In the genomic region with DNA sequence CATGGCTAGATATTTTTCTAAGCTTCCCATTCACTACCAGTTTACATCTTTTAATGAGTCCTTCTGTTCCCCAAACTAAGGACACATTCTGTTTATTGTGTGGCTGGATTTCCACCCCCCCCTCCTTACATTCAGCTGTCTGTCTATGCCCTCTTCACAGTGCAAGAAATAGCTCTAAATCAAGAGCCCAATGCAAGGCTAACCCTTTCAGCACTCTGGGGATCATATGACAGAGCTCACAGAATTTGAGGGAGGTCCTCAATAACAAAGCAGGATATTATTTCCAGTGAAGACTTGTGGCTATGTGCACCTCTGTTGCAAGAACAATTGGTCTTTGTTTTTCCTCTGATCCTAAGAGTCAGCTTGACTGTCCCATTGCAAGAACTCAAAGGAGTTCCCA, we compare ENCODE assay signal across 18 mouse cellular contexts.
A peak's percentile ranks its signal among the peaks of the same experiment; 100 is the strongest.
DNase-seq lines count a peak whose midpoint lies in the region; ATAC-seq and TF ChIP-seq lines count a peak whose summit lies in the region.
"Had no signal": no experiment of that assay in that cellular context is flagged by ENCODE, and none has a peak within 500 bp of the region (broad histone marks: within the 10 kb centered on the region; RNA-seq: fewer than 3 reads in every experiment).

No protein-coding gene starts in this region.

- H3K9ac ChIP-seq in kidney, embryonic 15.5 days, result no peak overlapping the region
- no peak overlapping the region for H3K9ac ChIP-seq in stomach, embryonic 14.5 days (replicated peaks; ENCODE audit: low read depth, low read length)
- no peak overlapping the region for H3K9ac ChIP-seq in stomach, postnatal 0 days (ENCODE audit: low read length)
- H3K9ac ChIP-seq in embryonic facial prominence, embryonic 12.5 days, result no peak overlapping the region
- H3K9ac ChIP-seq: neural tube, embryonic 12.5 days had no signal

- H3K9me3 ChIP-seq in kidney, embryonic 15.5 days (replicated peaks), result no peaks in the 10 kb centered on the region
- H3K9me3 ChIP-seq in stomach, embryonic 14.5 days (ENCODE audit: control insufficient read depth, low read depth, low read length), result no peaks in the 10 kb centered on the region
- H3K9me3 ChIP-seq in stomach, postnatal 0 days (ENCODE audit: control insufficient read depth, low read length), result no peaks in the 10 kb centered on the region
- H3K9me3 ChIP-seq in embryonic facial prominence, embryonic 12.5 days, result no peaks in the 10 kb centered on the region
- H3K9me3 ChIP-seq: neural tube, embryonic 12.5 days had no signal

- H3K4me1 ChIP-seq in kidney, embryonic 15.5 days, result no peaks in the 10 kb centered on the region
- H3K4me1 ChIP-seq in stomach, embryonic 14.5 days (ENCODE audit: control insufficient read depth, insufficient read depth, low read length), result no peaks in the 10 kb centered on the region
- no peaks in the 10 kb centered on the region for H3K4me1 ChIP-seq in stomach, postnatal 0 days (replicated peaks; ENCODE audit: control insufficient read depth, insufficient read depth)
- H3K4me1 ChIP-seq in embryonic facial prominence, embryonic 12.5 days, result no peaks in the 10 kb centered on the region
- H3K4me1 ChIP-seq: neural tube, embryonic 12.5 days had no signal

- H3K27me3 ChIP-seq in kidney, embryonic 15.5 days, result no peaks in the 10 kb centered on the region
- no peaks in the 10 kb centered on the region for H3K27me3 ChIP-seq in stomach, embryonic 14.5 days (ENCODE audit: control insufficient read depth, insufficient read depth, low read length)
- no peaks in the 10 kb centered on the region for H3K27me3 ChIP-seq in stomach, postnatal 0 days (ENCODE audit: control insufficient read depth, insufficient read depth, low read length)
- H3K27me3 ChIP-seq in embryonic facial prominence, embryonic 12.5 days, result no peaks in the 10 kb centered on the region
- H3K27me3 ChIP-seq: neural tube, embryonic 12.5 days had no signal

- peak; percentile 75; the same call in 1 of the 2 replicates for ATAC-seq in kidney, embryonic 15.5 days (replicated peaks; ENCODE audit: low FRiP score)
- ATAC-seq in stomach, embryonic 14.5 days (ENCODE audit: insufficient number of reproducible peaks, insufficient read depth, low FRiP score, low read depth), result 0 out of 2 replicates have a peak, but pooled peaks have one; percentile 63
- ATAC-seq in stomach, postnatal 0 days (ENCODE audit: low FRiP score, low TSS enrichment), result no peak
- ATAC-seq in embryonic facial prominence, embryonic 12.5 days (ENCODE audit: insufficient number of reproducible peaks, insufficient read depth, low FRiP score, low TSS enrichment), result peak; percentile 67

- no peak overlapping the region for H3K27ac ChIP-seq in kidney, embryonic 15.5 days
- H3K27ac ChIP-seq in stomach, embryonic 14.5 days (ENCODE audit: low read length), result no peak overlapping the region
- no peak overlapping the region for H3K27ac ChIP-seq in stomach, postnatal 0 days (replicated peaks)
- no peak overlapping the region for H3K27ac ChIP-seq in embryonic facial prominence, embryonic 12.5 days
- H3K27ac ChIP-seq: heart, adult 2 months; neural tube, embryonic 12.5 days had no signal

- H3K4me2 ChIP-seq in kidney, embryonic 15.5 days, result no peak overlapping the region
- no peak overlapping the region for H3K4me2 ChIP-seq in stomach, embryonic 14.5 days (replicated peaks; ENCODE audit: low read depth, low read length)
- H3K4me2 ChIP-seq in stomach, postnatal 0 days (replicated peaks; ENCODE audit: low read depth), result no peak overlapping the region
- no peak overlapping the region for H3K4me2 ChIP-seq in embryonic facial prominence, embryonic 12.5 days (replicated peaks)
- H3K4me2 ChIP-seq: liver, embryonic 11.5 days; neural tube, embryonic 12.5 days had no signal

- H3K4me3 ChIP-seq in kidney, embryonic 15.5 days (replicated peaks), result no peak overlapping the region
- H3K4me3 ChIP-seq in stomach, embryonic 14.5 days (ENCODE audit: low read depth, low read length), result no peak overlapping the region
- H3K4me3 ChIP-seq in stomach, postnatal 0 days (ENCODE audit: low read depth, low read length), result no peak overlapping the region
- H3K4me3 ChIP-seq in embryonic facial prominence, embryonic 12.5 days, result no peak overlapping the region
- H3K4me3 ChIP-seq: erythroblast, embryonic 14.5 days; heart, adult 2 months; neural tube, embryonic 12.5 days had no signal

- no peak for TF ChIP-seq CTCF in stomach, postnatal 0 days (IDR thresholded peaks at IDR 0.05; ENCODE audit: low read depth)

- no peak for DNase-seq in kidney, adult 18-20 months
- DNase-seq in stomach, postnatal 0 days (ENCODE audit: low spot score), result no peak
- DNase-seq in spleen, postnatal 4 days (ENCODE audit: low spot score in 2 of 2), result no peak
- no peak for DNase-seq in ovary, postnatal 10 days (ENCODE audit: low spot score)
- no peak for DNase-seq in adrenal gland, adult (ENCODE audit: inconsistent age in 2 of 2, low spot score in 1 of 2)
- DNase-seq: adrenal gland, postnatal 36 days; cerebellum, adult 18-20 months; heart, adult 2 months; heart, postnatal 36 days; kidney, postnatal 10 days; lung, postnatal 4 days; right cerebral cortex, postnatal 14 days had no signal

- no peak for TF ChIP-seq EP300 in stomach, postnatal 0 days (optimal IDR thresholded peaks at IDR 0.05)

- H3K36me3 ChIP-seq in kidney, embryonic 15.5 days, result no peaks in the 10 kb centered on the region
- no peaks in the 10 kb centered on the region for H3K36me3 ChIP-seq in stomach, embryonic 14.5 days (ENCODE audit: control insufficient read depth, insufficient read depth, low read length)
- no peaks in the 10 kb centered on the region for H3K36me3 ChIP-seq in stomach, postnatal 0 days (ENCODE audit: control insufficient read depth, insufficient read depth, low read length)
- H3K36me3 ChIP-seq in embryonic facial prominence, embryonic 12.5 days, result no peaks in the 10 kb centered on the region
- H3K36me3 ChIP-seq: neural tube, embryonic 12.5 days had no signal
